Comparison of ENCODE assay signal across 8 mouse cellular contexts in the genomic region with DNA sequence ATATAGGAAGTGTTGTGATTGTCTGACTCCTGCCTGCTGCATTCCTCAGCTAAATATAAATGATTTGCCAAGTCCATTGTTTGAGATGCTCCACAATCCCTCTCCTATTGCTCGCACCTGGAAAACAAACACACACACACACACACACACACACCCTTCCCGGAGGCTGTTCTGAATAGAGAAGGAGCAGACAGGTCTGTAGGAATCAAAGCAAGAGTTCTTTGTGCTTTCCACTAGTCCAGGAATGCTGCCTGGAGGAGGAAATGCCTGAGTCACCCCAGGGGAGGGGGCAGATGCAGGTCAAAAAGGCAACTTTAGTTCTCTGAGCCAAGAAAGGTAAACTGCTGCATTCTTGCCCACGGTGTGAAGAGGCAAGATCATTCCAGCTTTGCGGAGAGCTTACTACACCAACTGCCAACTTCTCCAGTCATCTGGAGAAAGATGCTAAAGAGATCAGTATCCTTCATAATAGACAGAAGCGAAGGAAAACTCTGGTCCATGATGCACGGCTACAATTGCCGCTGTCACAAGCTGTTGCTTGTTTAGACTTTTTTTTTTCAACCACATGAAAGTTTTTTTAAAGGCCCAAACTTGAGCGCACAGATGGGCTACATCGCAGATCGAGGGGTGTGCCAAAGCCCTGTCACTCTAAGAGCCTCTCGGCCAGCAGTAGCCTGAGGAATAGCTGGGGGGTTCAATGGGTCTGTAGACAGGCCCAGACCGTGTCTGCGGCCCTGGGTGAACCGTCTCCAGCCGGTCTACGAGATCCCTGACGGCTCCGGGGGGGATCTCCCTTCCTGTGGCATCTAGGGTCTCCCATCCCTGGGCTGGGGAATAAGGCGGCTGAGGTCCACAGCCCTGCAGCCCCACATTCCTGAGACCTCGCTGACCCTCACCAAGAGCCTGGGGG. TPM values are rescaled to one million over a fixed set of nuclear protein-coding genes. Genes with fewer than 3 reads are reported as not detected.
DNase-seq lines count a peak whose midpoint lies in the region; ATAC-seq lines count a peak whose summit lies in the region.

No protein-coding gene starts in this region.

- H3K9me3 ChIP-seq in heart, embryonic 10.5 days = no peaks in the 10 kb centered on the region

- H3K36me3 ChIP-seq in heart, embryonic 10.5 days = peaks cover 5% of the 10 kb centered on the region

- H3K4me3 ChIP-seq in heart, embryonic 10.5 days = peak overlapping the region; percentile 90

- H3K27me3 ChIP-seq in heart, embryonic 10.5 days (ENCODE audit: insufficient read depth, poor library complexity, severe bottlenecking) = no peaks in the 10 kb centered on the region

- WGBS in heart, embryonic 10.5 days = 3% methylated on average over 19 of the region's 20 CpGs

- peak; percentile 45 for DNase-seq in left cerebral cortex, postnatal 4 days
- no peak for DNase-seq in left cerebral cortex, postnatal 10 days (ENCODE audit: extremely low spot score in 1 of 2, low spot score in 2 of 2)
- peak; percentile 20 for DNase-seq in adrenal gland, postnatal 25 days
- DNase-seq in heart, embryonic 10.5 days (ENCODE audit: low spot score) = no peak
- peak; percentile 61 for DNase-seq in kidney, adult 9 months
- DNase-seq in lung, postnatal 36 days = peak; percentile 67
- no peak for DNase-seq in layer of hippocampus, adult 9-10 months (ENCODE audit: low spot score)

- peak overlapping the region; percentile 95 for H3K27ac ChIP-seq in heart, embryonic 10.5 days

- no peak for ATAC-seq in granulocyte monocyte progenitor cell, adult 5-6 weeks (replicated peaks; ENCODE audit: poor library complexity, severe bottlenecking)

- intact Hi-C loops in left cerebral cortex, postnatal 4 days (cut with DNase I) = loop anchor here (5.0 to 10.0 kb wide), 2 partner anchors 108 to 175 kb away; no protein-coding TSS in a partner anchor
- intact Hi-C loops in left cerebral cortex, postnatal 10 days (cut with DNase I) = loop anchor here (5.0 to 10.0 kb wide), 2 partner anchors 40 to 108 kb away; no protein-coding TSS in a partner anchor

- H3K4me1 ChIP-seq in heart, embryonic 10.5 days = peaks cover 33% of the 10 kb centered on the region

RNA-seq across cellular contexts. Expression of a gene that starts 0.8 kb away (rescaled TPM):
- total RNA-seq in left cerebral cortex, postnatal 4 days (2021) = 10 to 100 TPM; 69.5 to 78.5 TPM
- 10 to 100 TPM; 84.7 to 89.1 TPM for total RNA-seq in left cerebral cortex, postnatal 10 days (2021)
- total RNA-seq in adrenal gland, postnatal 25 days (2021) = 44.1 and 46.6 TPM in 2 replicates
- 111 and 177 TPM in 2 replicates for polyA plus RNA-seq in heart, embryonic 10.5 days (2016; fragmentation: Nextera tagmentation; extraction: Ambion mirVana)
- total RNA-seq in granulocyte monocyte progenitor cell, adult 5-6 weeks (2014; fragmentation: Nextera tagmentation) = 2.2 TPM in 1 of 2 replicates, not detected in the other
- 0.62 and 3.4 TPM in 2 replicates for total RNA-seq in granulocyte monocyte progenitor cell, adult 5-6 weeks (2017)

Comparison
In these comparisons a context has a peak if more than half of its experiments do, and no peak if none do; other contexts are left out.
1. DNase-seq: peak in left cerebral cortex, postnatal 4 days (single experiment), adrenal gland, postnatal 25 days (single experiment), kidney, adult 9 months (single experiment) and lung, postnatal 36 days (single experiment); none in left cerebral cortex, postnatal 10 days (0 of 2), heart, embryonic 10.5 days (single experiment) and layer of hippocampus, adult 9-10 months (single experiment).
2. RNA of a gene that starts 0.8 kb away (total RNA-seq): 84.7 to 89.1 TPM in left cerebral cortex, postnatal 10 days, 69.5 to 78.5 TPM in left cerebral cortex, postnatal 4 days and 44.1 to 46.6 TPM in adrenal gland, postnatal 25 days; 0.62 to 3.4 TPM in granulocyte monocyte progenitor cell, adult 5-6 weeks; every median in the first group is over 10 times any median in the second.